Comparison of ENCODE assay signal across 8 mouse cellular contexts in the genomic region with DNA sequence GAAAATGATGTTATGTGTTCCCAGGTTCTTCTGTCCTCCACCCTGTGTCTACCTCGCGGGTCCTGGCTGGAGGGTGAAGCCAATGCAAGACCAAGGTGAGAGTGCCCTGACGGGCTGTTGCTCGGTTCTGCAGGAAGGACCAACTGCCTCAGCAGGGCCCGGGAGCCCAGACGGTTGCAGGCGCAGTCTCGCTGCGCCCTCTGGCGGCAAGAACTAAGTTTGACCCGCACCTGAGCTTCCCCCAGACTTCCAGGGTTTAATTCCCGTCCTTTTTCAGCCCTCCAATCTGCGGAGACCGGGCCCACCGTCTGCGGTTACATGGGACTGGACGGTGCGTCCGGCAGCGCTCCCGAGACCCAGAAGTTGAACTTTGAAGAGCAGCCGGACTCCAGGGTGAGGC. TPM values are rescaled to one million over a fixed set of nuclear protein-coding genes. Genes with fewer than 3 reads are reported as not detected.
DNase-seq lines count a peak whose midpoint lies in the region; ATAC-seq and TF ChIP-seq lines count a peak whose summit lies in the region.

No protein-coding gene starts in this region.

- intact Hi-C loops in gastrocnemius, postnatal 14 days (cut with DNase I; ENCODE audit: low total_unique reads), result loop anchor here (2.0 kb wide), 1 partner anchor 303 kb away; no protein-coding TSS in a partner anchor

- H3K9ac ChIP-seq in intestine, postnatal 0 days (ENCODE audit: low read depth, low read length), result no peak overlapping the region
- H3K9ac ChIP-seq in limb, embryonic 13.5 days, result no peak overlapping the region
- H3K9ac ChIP-seq in neural tube, embryonic 11.5 days (ENCODE audit: low read length), result no peak overlapping the region

- no peaks in the 10 kb centered on the region for H3K36me3 ChIP-seq in intestine, postnatal 0 days (ENCODE audit: control insufficient read depth, insufficient read depth)
- H3K36me3 ChIP-seq in limb, embryonic 13.5 days, result no peaks in the 10 kb centered on the region
- no peaks in the 10 kb centered on the region for H3K36me3 ChIP-seq in neural tube, embryonic 11.5 days (ENCODE audit: control insufficient read depth, insufficient read depth, low read length)

- H3K4me1 ChIP-seq in intestine, postnatal 0 days (replicated peaks; ENCODE audit: control insufficient read depth, insufficient read depth, low read length), result peaks cover 4% of the 10 kb centered on the region; the same call in 1 of the 2 replicates
- H3K4me1 ChIP-seq in limb, embryonic 13.5 days, result peaks cover 39% of the 10 kb centered on the region
- H3K4me1 ChIP-seq in neural tube, embryonic 11.5 days (ENCODE audit: control insufficient read depth, insufficient read depth, low read length), result peaks cover 5% of the 10 kb centered on the region; the same call in 1 of the 2 replicates

- peak; percentile 93 for TF ChIP-seq CTCF in intestine, postnatal 0 days (IDR thresholded peaks at IDR 0.05; ENCODE audit: low read depth)

- DNase-seq in 3T3-L1 (ENCODE audit: low read depth, low spot score) (peak; percentile 83), MN1 (ENCODE audit: low spot score) (peak; percentile 77)
- DNase-seq in cerebellum, postnatal 36 days, result peak; percentile 70 to 74
- DNase-seq in gastrocnemius, postnatal 14 days, result peak; percentile 68
- DNase-seq in neural tube, embryonic 11.5 days (ENCODE audit: low spot score), result peak; percentile 87
- DNase-seq in thymus, postnatal 0 days (ENCODE audit: low spot score), result peak; percentile 48

- WGBS in intestine, postnatal 0 days, result 3% methylated on average over 22 of the region's 22 CpGs
- WGBS in limb, embryonic 13.5 days, result under 1% methylated on average over 22 of the region's 22 CpGs
- WGBS in neural tube, embryonic 11.5 days, result 2% methylated on average over 22 of the region's 22 CpGs

- H3K27ac ChIP-seq in intestine, postnatal 0 days (ENCODE audit: low read depth, low read length), result no peak overlapping the region
- H3K27ac ChIP-seq in limb, embryonic 13.5 days, result no peak overlapping the region
- no peak overlapping the region for H3K27ac ChIP-seq in neural tube, embryonic 11.5 days (ENCODE audit: low read depth, low read length)

- H3K9me3 ChIP-seq in intestine, postnatal 0 days (ENCODE audit: control insufficient read depth), result no peaks in the 10 kb centered on the region
- no peaks in the 10 kb centered on the region for H3K9me3 ChIP-seq in limb, embryonic 13.5 days
- no peaks in the 10 kb centered on the region for H3K9me3 ChIP-seq in neural tube, embryonic 11.5 days (ENCODE audit: control insufficient read depth, low read length)

- H3K4me2 ChIP-seq in intestine, postnatal 0 days (replicated peaks; ENCODE audit: low read depth), result peak overlapping the region; percentile 42
- 0 out of 2 replicates have a peak overlapping the region, but pooled peaks have one; percentile 15 for H3K4me2 ChIP-seq in limb, embryonic 13.5 days (replicated peaks)
- H3K4me2 ChIP-seq in neural tube, embryonic 11.5 days (ENCODE audit: low read depth), result no peak overlapping the region

- H3K4me3 ChIP-seq in intestine, postnatal 0 days (ENCODE audit: low read depth, low read length), result no peak overlapping the region
- no peak overlapping the region for H3K4me3 ChIP-seq in limb, embryonic 13.5 days
- H3K4me3 ChIP-seq in neural tube, embryonic 11.5 days (ENCODE audit: low read depth, low read length), result no peak overlapping the region

- peaks cover 48% of the 10 kb centered on the region for H3K27me3 ChIP-seq in intestine, postnatal 0 days (replicated peaks; ENCODE audit: control insufficient read depth, insufficient read depth, low read length)
- peaks cover 88% of the 10 kb centered on the region for H3K27me3 ChIP-seq in limb, embryonic 13.5 days
- H3K27me3 ChIP-seq in neural tube, embryonic 11.5 days (ENCODE audit: control insufficient read depth, insufficient read depth, low read length), result peaks cover 62% of the 10 kb centered on the region

- ATAC-seq in intestine, postnatal 0 days, result no peak
- no peak for ATAC-seq in limb, embryonic 13.5 days (ENCODE audit: low FRiP score, low read depth)
- no peak for ATAC-seq in neural tube, embryonic 11.5 days (ENCODE audit: insufficient read depth, low FRiP score, low TSS enrichment)

RNA-seq across cellular contexts. Expression of a gene that starts 2.7 kb away (rescaled TPM):
- total RNA-seq in gastrocnemius, postnatal 14 days (2021), result 1 to 10 TPM; 3.7 to 5.4 TPM
- polyA plus RNA-seq in intestine, postnatal 0 days (2015; fragmentation: Nextera tagmentation; extraction: Ambion mirVana), result 1.9 and 2.4 TPM in 2 replicates
- 192 and 200 TPM in 2 replicates for polyA plus RNA-seq in limb, embryonic 13.5 days (2015; fragmentation: Nextera tagmentation; extraction: Ambion mirVana)
- 0.48 and 0.61 TPM in 2 replicates for polyA plus RNA-seq in neural tube, embryonic 11.5 days (2014; fragmentation: Nextera tagmentation; extraction: Ambion mirVana)
- polyA plus RNA-seq in thymus, postnatal 0 days (2015; fragmentation: Nextera tagmentation; extraction: Ambion mirVana), result 0.08 and 0.12 TPM in 2 replicates

RNA-seq across cellular contexts. Expression of a gene that starts 4.8 kb away (rescaled TPM):
- under 1 TPM in 1 of 2 experiments, not detected in 1; 0.07 TPM for total RNA-seq in gastrocnemius, postnatal 14 days (2021)
- polyA plus RNA-seq in intestine, postnatal 0 days (2015; fragmentation: Nextera tagmentation; extraction: Ambion mirVana), result 0.12 and 0.16 TPM in 2 replicates
- 1.5 and 1.6 TPM in 2 replicates for polyA plus RNA-seq in limb, embryonic 13.5 days (2015; fragmentation: Nextera tagmentation; extraction: Ambion mirVana)
- not detected in 2 replicates for polyA plus RNA-seq in neural tube, embryonic 11.5 days (2014; fragmentation: Nextera tagmentation; extraction: Ambion mirVana)
- not detected in 2 replicates for polyA plus RNA-seq in thymus, postnatal 0 days (2015; fragmentation: Nextera tagmentation; extraction: Ambion mirVana)

RNA-seq across cellular contexts. Expression of a gene that starts 18.8 kb away (rescaled TPM):
- total RNA-seq in gastrocnemius, postnatal 14 days (2021), result under 1 TPM; 0.64 to 0.66 TPM
- 82.5 and 95.0 TPM in 2 replicates for polyA plus RNA-seq in intestine, postnatal 0 days (2015; fragmentation: Nextera tagmentation; extraction: Ambion mirVana)
- 3.2 and 3.8 TPM in 2 replicates for polyA plus RNA-seq in limb, embryonic 13.5 days (2015; fragmentation: Nextera tagmentation; extraction: Ambion mirVana)
- polyA plus RNA-seq in neural tube, embryonic 11.5 days (2014; fragmentation: Nextera tagmentation; extraction: Ambion mirVana), result 1.1 and 1.3 TPM in 2 replicates
- polyA plus RNA-seq in thymus, postnatal 0 days (2015; fragmentation: Nextera tagmentation; extraction: Ambion mirVana), result 9.8 and 10.6 TPM in 2 replicates

RNA-seq across cellular contexts. Expression of a gene that starts 36.0 kb away (rescaled TPM):
- total RNA-seq in gastrocnemius, postnatal 14 days (2021), result 10 to 100 TPM; 45.1 to 72.6 TPM
- polyA plus RNA-seq in intestine, postnatal 0 days (2015; fragmentation: Nextera tagmentation; extraction: Ambion mirVana), result 92.0 and 103 TPM in 2 replicates
- polyA plus RNA-seq in limb, embryonic 13.5 days (2015; fragmentation: Nextera tagmentation; extraction: Ambion mirVana), result 61.0 and 63.6 TPM in 2 replicates
- polyA plus RNA-seq in neural tube, embryonic 11.5 days (2014; fragmentation: Nextera tagmentation; extraction: Ambion mirVana), result 11.0 and 11.5 TPM in 2 replicates
- polyA plus RNA-seq in thymus, postnatal 0 days (2015; fragmentation: Nextera tagmentation; extraction: Ambion mirVana), result 28.7 and 40.4 TPM in 2 replicates

RNA-seq across cellular contexts. Expression of a gene that starts 49.1 kb away (rescaled TPM):
- total RNA-seq in gastrocnemius, postnatal 14 days (2021), result 10 to 100 TPM; 15.0 to 15.6 TPM
- polyA plus RNA-seq in intestine, postnatal 0 days (2015; fragmentation: Nextera tagmentation; extraction: Ambion mirVana), result 58.7 and 62.3 TPM in 2 replicates
- 65.2 and 66.6 TPM in 2 replicates for polyA plus RNA-seq in limb, embryonic 13.5 days (2015; fragmentation: Nextera tagmentation; extraction: Ambion mirVana)
- 64.2 and 64.4 TPM in 2 replicates for polyA plus RNA-seq in neural tube, embryonic 11.5 days (2014; fragmentation: Nextera tagmentation; extraction: Ambion mirVana)
- 77.2 and 83.7 TPM in 2 replicates for polyA plus RNA-seq in thymus, postnatal 0 days (2015; fragmentation: Nextera tagmentation; extraction: Ambion mirVana)

Comparison
In these comparisons a context has a peak if more than half of its experiments do, and no peak if none do; other contexts are left out.
1. RNA of a gene that starts 2.7 kb away (polyA plus RNA-seq): 192 to 200 TPM in limb, embryonic 13.5 days; 1.9 to 2.4 TPM in intestine, postnatal 0 days, 0.48 to 0.61 TPM in neural tube, embryonic 11.5 days and 0.08 to 0.12 TPM in thymus, postnatal 0 days; every median in the first group is over 10 times any median in the second.
2. Peak in every context shown above with its lines, with median percentiles within 50 percentile points of each other: DNase-seq.